Mouse (Mus musculus) small intestine, adult 2 months (tissue): ENCODE measurements around the gene Adamts8.
A peak's percentile ranks its signal among the peaks of the same experiment; 100 is the strongest.

ENCODE experiments used
- CTCF ChIP-seq: fragments of 200-500 bp; IDR thresholded peaks from 2 replicates; pipeline ENCODE4 v1.5.1; 2012; ENCODE audit warnings: low read depth, mild to moderate bottlenecking, control low read depth, inconsistent platforms, low read length, moderate library complexity, mixed read lengths; ENCODE audit not compliant: insufficient replicate concordance, insufficient read length; ENCODE audit errors: extremely low read depth
- POLR2A ChIP-seq: fragments of 200-500 bp; IDR thresholded peaks from 2 replicates; pipeline ENCODE4 v1.6.1; 2012; ENCODE audit warnings: low read depth, mild to moderate bottlenecking, control low read depth, inconsistent platforms, low read length, moderate library complexity

DNA sequence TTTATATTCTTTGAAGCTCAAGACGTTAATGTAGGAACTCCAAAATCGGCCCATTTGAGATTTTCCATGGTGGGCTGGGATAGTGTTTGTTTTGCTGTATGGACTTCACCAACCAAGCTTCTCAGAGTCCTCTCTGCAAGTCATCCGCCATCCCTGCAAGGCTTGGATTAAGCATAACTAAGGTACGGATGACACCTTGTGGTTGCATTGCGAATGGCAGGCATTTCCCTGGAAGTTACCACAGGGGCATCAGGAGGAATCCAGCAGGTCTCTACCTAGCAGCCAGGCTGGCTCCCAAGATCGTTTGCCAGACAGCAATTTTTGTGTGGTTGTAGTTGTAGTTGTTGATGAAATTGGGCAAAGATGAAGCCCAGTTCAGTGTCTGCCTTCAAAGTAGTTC is 2.0 kb upstream of the Adamts8 start:
- TF ChIP-seq CTCF: peak; percentile 86; the same call in 1 of the 2 replicates
- TF ChIP-seq POLR2A: no peak
